Mouse (Mus musculus) hindbrain, embryonic 11.5 days (tissue): ENCODE results near the gene Neu3. TPM values are rescaled to one million over a fixed set of nuclear protein-coding genes. Genes with fewer than 3 reads are reported as not detected.
A peak's percentile ranks its signal among the peaks of the same experiment; 100 is the strongest.

ENCODE experiments used
- ATAC-seq: fragments of 200-750 bp; cut with Nextera tagmentation; 2 replicates; pipeline ENCODE4 v1.8.0; 2017; ENCODE audit warnings: mild to moderate bottlenecking, moderate TSS enrichment, moderate library complexity; ENCODE audit not compliant: low FRiP score
- DNase-seq: peaks from one replicate; pipeline ENCODE4 v3.0.0-alpha.2; 2015; ENCODE audit warnings: low spot score
- H3K27ac ChIP-seq: fragments of 300-500 bp; sonication (generic); 2 replicates; pipeline ENCODE4 v1.5.1; 2014; ENCODE audit warnings: mild to moderate bottlenecking, low read depth, low read length
- H3K27me3 ChIP-seq: fragments of 300-500 bp; sonication (generic); 2 replicates; pipeline ENCODE4 v1.6.1; 2014; ENCODE audit warnings: mild to moderate bottlenecking, low read length, moderate library complexity, mixed read lengths; ENCODE audit not compliant: control insufficient read depth, insufficient read depth
- H3K36me3 ChIP-seq: fragments of 300-500 bp; sonication (generic); 2 replicates; pipeline ENCODE4 v1.6.1; 2014; ENCODE audit warnings: mild to moderate bottlenecking, low read length, moderate library complexity, mixed read lengths; ENCODE audit not compliant: control insufficient read depth, insufficient read depth
- H3K4me1 ChIP-seq: fragments of 300-500 bp; sonication (generic); replicated peaks from 2 replicates; pipeline ENCODE4 v1.6.1; 2014; ENCODE audit warnings: low read length, mixed read lengths; ENCODE audit not compliant: control insufficient read depth, insufficient read depth
- H3K4me2 ChIP-seq: fragments of 300-500 bp; sonication (generic); replicated peaks from 2 replicates; pipeline ENCODE4 v1.6.1; 2014; ENCODE audit warnings: mild to moderate bottlenecking, low read depth, low read length
- H3K4me3 ChIP-seq: fragments of 300-500 bp; sonication (generic); 2 replicates; pipeline ENCODE4 v1.5.1; 2014; ENCODE audit warnings: low read depth, low read length
- H3K9ac ChIP-seq: fragments of 300-500 bp; sonication (generic); 2 replicates; pipeline ENCODE4 v1.6.1; 2014; ENCODE audit warnings: low read depth, low read length
- H3K9me3 ChIP-seq: fragments of 300-500 bp; sonication (generic); 2 replicates; pipeline ENCODE4 v1.6.1; 2016; ENCODE audit warnings: low read length; ENCODE audit not compliant: control insufficient read depth
- WGBS: fragments of 180-500 bp; shearing (Covaris S2); extraction: QIAGEN DNeasy Blood & Tissue Kit; methylation state at CpG from one replicate; pipeline ENCODE4 v1.1.7; 2014; 5-methylcytosine and 5-hydroxymethylcytosine counted together
- polyA plus RNA-seq: library from polyadenylated mRNA; unstranded; fragments of >200 nt; fragmentation: Nextera tagmentation; extraction: Ambion mirVana; gene quantifications from 2 replicates; pipeline ENCODE4 v1.2.1, GENCODE M21; 2014

Neu3 gene
- 1.8 and 2.1 TPM in 2 replicates for polyA plus RNA-seq

GRCm38 (mm10) chr7:99828083-99828570 lies at the start of gene Neu3:
Gene Neu3 (minus strand): TSS chr7:99828417.
- H3K9me3 ChIP-seq, result no peaks in the 10 kb centered on the region
- no peaks in the 10 kb centered on the region for H3K36me3 ChIP-seq
- DNase-seq, result peak; percentile 87
- H3K4me3 ChIP-seq, result peak within 1 kb of the TSS; percentile 31
- H3K4me2 ChIP-seq, result peak within 1 kb of the TSS; percentile 54
- no peak within 1 kb of the TSS for H3K27ac ChIP-seq
- peak within 1 kb of the TSS; percentile 49 for H3K9ac ChIP-seq
- H3K27me3 ChIP-seq, result no peaks in the 10 kb centered on the region
- no peaks in the 10 kb centered on the region for H3K4me1 ChIP-seq
- ATAC-seq, result peak; percentile 94
- WGBS, result under 1% methylated on average over 26 of the region's 26 CpGs

GRCm38 (mm10) chr7:99876345-99876744 lies 48.1 kb upstream of the Neu3 start:
- H3K27me3 ChIP-seq, result no peaks in the 10 kb centered on the region
- H3K27ac ChIP-seq, result no peak overlapping the region
- no peaks in the 10 kb centered on the region for H3K4me1 ChIP-seq
- WGBS, result 1% methylated on average over 3 of the region's 3 CpGs
- peak; percentile 92 for DNase-seq
- no peak overlapping the region for H3K4me3 ChIP-seq
- H3K9me3 ChIP-seq, result no peaks in the 10 kb centered on the region
- no peak overlapping the region for H3K9ac ChIP-seq
- no peak for ATAC-seq
- H3K4me2 ChIP-seq, result no peak overlapping the region
- H3K36me3 ChIP-seq, result no peaks in the 10 kb centered on the region

- no peak overlapping the region for H3K9ac ChIP-seq
Measured at GRCm38 (mm10) chr7:99875891-99876290, 47.7 kb upstream of the Neu3 start.

GRCm38 (mm10) chr7:99873965-99874364 lies 45.7 kb upstream of the Neu3 start:
- 83% methylated on average over 6 of the region's 6 CpGs for WGBS
- H3K4me2 ChIP-seq, result no peak overlapping the region
- no peaks in the 10 kb centered on the region for H3K9me3 ChIP-seq
- no peak overlapping the region for H3K27ac ChIP-seq
- ATAC-seq, result no peak
- no peaks in the 10 kb centered on the region for H3K27me3 ChIP-seq
- no peak overlapping the region for H3K9ac ChIP-seq
- no peak overlapping the region for H3K4me3 ChIP-seq
- H3K4me1 ChIP-seq, result no peaks in the 10 kb centered on the region
- H3K36me3 ChIP-seq, result no peaks in the 10 kb centered on the region
- no peak for DNase-seq

More at GRCm38 (mm10) chr7:99875891-99876290, 47.7 kb upstream of the Neu3 start:
- ATAC-seq (no peak), DNase-seq (no peak)
- H3K36me3 ChIP-seq, result no peaks in the 10 kb centered on the region
- WGBS, result 57% methylated on average over 5 of the region's 5 CpGs
- no peak overlapping the region for H3K4me3 ChIP-seq
- H3K27ac ChIP-seq, result no peak overlapping the region
- no peaks in the 10 kb centered on the region for H3K27me3 ChIP-seq
- no peaks in the 10 kb centered on the region for H3K4me1 ChIP-seq
- H3K9me3 ChIP-seq, result no peaks in the 10 kb centered on the region
- H3K4me2 ChIP-seq, result no peak overlapping the region

- ATAC-seq (no peak), DNase-seq (no peak)
- Histone ChIP-seq H3K27ac (no peak overlapping the region), H3K27me3 (no peaks in the 10 kb centered on the region), H3K36me3 (no peaks in the 10 kb centered on the region), H3K4me1 (no peaks in the 10 kb centered on the region), H3K4me3 (no peak overlapping the region), H3K9ac (no peak overlapping the region), H3K9me3 (no peaks in the 10 kb centered on the region), H3K4me2 (no peak overlapping the region)
- WGBS, result 77% methylated on average over 4 of the region's 4 CpGs
Measured at GRCm38 (mm10) chr7:99869296-99869695, 41.1 kb upstream of the Neu3 start.

GRCm38 (mm10) chr7:99865219-99865618 lies 37.0 kb upstream of the Neu3 start:
- DNase-seq, result no peak
- no peak overlapping the region for H3K9ac ChIP-seq
- no peaks in the 10 kb centered on the region for H3K27me3 ChIP-seq
- WGBS, result 49% methylated on average over 3 of the region's 3 CpGs
- no peaks in the 10 kb centered on the region for H3K36me3 ChIP-seq
- no peak overlapping the region for H3K27ac ChIP-seq
- no peak for ATAC-seq
- no peaks in the 10 kb centered on the region for H3K9me3 ChIP-seq
- no peak overlapping the region for H3K4me2 ChIP-seq
- no peak overlapping the region for H3K4me3 ChIP-seq
- no peaks in the 10 kb centered on the region for H3K4me1 ChIP-seq

GRCm38 (mm10) chr7:99864241-99865028 lies 36.2 kb upstream of the Neu3 start:
- Histone ChIP-seq H3K27ac (no peak overlapping the region), H3K9ac (no peak overlapping the region), H3K27me3 (no peaks in the 10 kb centered on the region), H3K4me3 (no peak overlapping the region), H3K4me1 (no peaks in the 10 kb centered on the region), H3K9me3 (no peaks in the 10 kb centered on the region), H3K4me2 (no peak overlapping the region), H3K36me3 (no peaks in the 10 kb centered on the region)
- ATAC-seq (no peak), DNase-seq (peak; percentile 36)
- 41% methylated on average over 11 of the region's 11 CpGs for WGBS

- no peak for DNase-seq
- Histone ChIP-seq H3K27me3 (no peaks in the 10 kb centered on the region), H3K4me3 (no peak within 1 kb of the TSS), H3K27ac (no peak within 1 kb of the TSS), H3K9ac (no peak within 1 kb of the TSS), H3K4me1 (no peaks in the 10 kb centered on the region), H3K4me2 (no peak within 1 kb of the TSS), H3K36me3 (no peaks in the 10 kb centered on the region), H3K9me3 (no peaks in the 10 kb centered on the region)
- WGBS, result 56% methylated on average over 7 of the region's 7 CpGs
- no peak for ATAC-seq
Measured at GRCm38 (mm10) chr7:99863362-99863761, 35.1 kb upstream of the Neu3 start, which contains the start of gene Spcs2. Gene Spcs2 (minus strand): TSS chr7:99863462.
